Comparison of ENCODE assay signal across 25 mouse cellular contexts in genomic region chr16:13608705-13609085, GRCm38 (mm10). TPM values are rescaled to one million over a fixed set of nuclear protein-coding genes. Genes with fewer than 3 reads are reported as not detected.
DNase-seq lines count a peak whose midpoint lies in the region; ATAC-seq lines count a peak whose summit lies in the region.
"Had no signal": no experiment of that assay in that cellular context is flagged by ENCODE, and none has a peak within 500 bp of the region (broad histone marks: within the 10 kb centered on the region; RNA-seq: fewer than 3 reads in every experiment).

No protein-coding gene starts in this region.

- H3K4me3 ChIP-seq in midbrain, embryonic 11.5 days (ENCODE audit: low read depth, low read length): no peak overlapping the region
- H3K4me3 ChIP-seq in midbrain, embryonic 13.5 days (replicated peaks): no peak overlapping the region
- H3K4me3 ChIP-seq: embryonic facial prominence, embryonic 12.5 days; embryonic facial prominence, embryonic 15.5 days; forebrain, embryonic 12.5 days; forebrain, embryonic 15.5 days; heart, embryonic 12.5 days; heart, embryonic 15.5 days had no signal

- no peaks in the 10 kb centered on the region for H3K4me1 ChIP-seq in midbrain, embryonic 11.5 days (ENCODE audit: control insufficient read depth, insufficient read depth, low read length)
- no peaks in the 10 kb centered on the region for H3K4me1 ChIP-seq in midbrain, embryonic 13.5 days (replicated peaks)
- H3K4me1 ChIP-seq: embryonic facial prominence, embryonic 12.5 days; embryonic facial prominence, embryonic 15.5 days; forebrain, embryonic 12.5 days; forebrain, embryonic 15.5 days had no signal

- peak; percentile 33 for DNase-seq in midbrain, embryonic 11.5 days (ENCODE audit: low spot score, missing footprints)
- DNase-seq in A20 (ENCODE audit: low read depth, low spot score): peak; percentile 70
- DNase-seq in B cell, adult 2 months: peak; percentile 14 to 17
- no peak for DNase-seq in retina, embryonic 14.5 days (ENCODE audit: low spot score)
- DNase-seq in urinary bladder, postnatal 14 days (ENCODE audit: low spot score): no peak
- DNase-seq: adrenal gland, adult 2 months; adrenal gland, postnatal 14 days; cerebellum, adult 11 months; cerebellum, adult 2 months; cerebellum, adult 9-11 months; cerebellum, postnatal 25 days; gastrocnemius, postnatal 10 days; gastrocnemius, postnatal 36 days; heart, postnatal 10 days; heart, postnatal 4 days had no signal

- no peak for ATAC-seq in midbrain, embryonic 11.5 days (ENCODE audit: low FRiP score)
- ATAC-seq in midbrain, embryonic 13.5 days: no peak
- ATAC-seq: forebrain, embryonic 15.5 days; inflammation-experienced regulatory T-cells, adult 6 months had no signal

- no peak overlapping the region for H3K9ac ChIP-seq in midbrain, embryonic 11.5 days (ENCODE audit: low read length)
- no peak overlapping the region for H3K9ac ChIP-seq in midbrain, embryonic 13.5 days (replicated peaks)
- H3K9ac ChIP-seq: embryonic facial prominence, embryonic 12.5 days; embryonic facial prominence, embryonic 15.5 days; forebrain, embryonic 12.5 days; forebrain, embryonic 15.5 days; heart, embryonic 12.5 days; heart, embryonic 15.5 days; hindbrain, embryonic 14.5 days had no signal

- H3K36me3 ChIP-seq in midbrain, embryonic 11.5 days (ENCODE audit: control insufficient read depth, insufficient read depth, low read length): peaks cover 3% of the 10 kb centered on the region; the same call in 1 of the 2 replicates
- H3K36me3 ChIP-seq in midbrain, embryonic 13.5 days: peaks cover 23% of the 10 kb centered on the region

- no peaks in the 10 kb centered on the region for H3K9me3 ChIP-seq in midbrain, embryonic 11.5 days (ENCODE audit: control insufficient read depth, low read length)
- H3K9me3 ChIP-seq in midbrain, embryonic 13.5 days: no peaks in the 10 kb centered on the region
- H3K9me3 ChIP-seq: embryonic facial prominence, embryonic 12.5 days; embryonic facial prominence, embryonic 15.5 days; forebrain, embryonic 12.5 days; forebrain, embryonic 15.5 days; heart, embryonic 12.5 days; heart, embryonic 15.5 days had no signal

- WGBS in midbrain, embryonic 11.5 days: 84% methylated on average over 1 of the region's 1 CpGs
- 95% methylated on average over 1 of the region's 1 CpGs for WGBS in midbrain, embryonic 13.5 days

- no peaks in the 10 kb centered on the region for H3K27me3 ChIP-seq in midbrain, embryonic 11.5 days (ENCODE audit: control insufficient read depth, insufficient read depth, low read length)
- H3K27me3 ChIP-seq in midbrain, embryonic 13.5 days: no peaks in the 10 kb centered on the region
- H3K27me3 ChIP-seq: embryonic facial prominence, embryonic 12.5 days; embryonic facial prominence, embryonic 15.5 days; heart, embryonic 12.5 days; heart, embryonic 15.5 days had no signal

- H3K4me2 ChIP-seq in midbrain, embryonic 11.5 days: no peak overlapping the region
- no peak overlapping the region for H3K4me2 ChIP-seq in midbrain, embryonic 13.5 days (replicated peaks)
- H3K4me2 ChIP-seq: embryonic facial prominence, embryonic 12.5 days; embryonic facial prominence, embryonic 15.5 days; forebrain, embryonic 12.5 days; forebrain, embryonic 15.5 days; heart, embryonic 12.5 days; heart, embryonic 15.5 days; hindbrain, embryonic 14.5 days had no signal

- H3K27ac ChIP-seq in midbrain, embryonic 11.5 days (ENCODE audit: low read depth, low read length): no peak overlapping the region
- H3K27ac ChIP-seq in midbrain, embryonic 13.5 days: no peak overlapping the region
- H3K27ac ChIP-seq: embryonic facial prominence, embryonic 12.5 days; embryonic facial prominence, embryonic 15.5 days; forebrain, embryonic 12.5 days; forebrain, embryonic 15.5 days; heart, embryonic 15.5 days; hindbrain, postnatal 0 days had no signal

RNA-seq across cellular contexts. Expression of gene Parn, which starts 59.3 kb away (rescaled TPM):
- polyA plus RNA-seq in midbrain, embryonic 11.5 days (2014; fragmentation: Nextera tagmentation; extraction: Ambion mirVana): 44.1 and 45.9 TPM in 2 replicates
- 37.7 and 39.9 TPM in 2 replicates for polyA plus RNA-seq in midbrain, embryonic 13.5 days (2015; fragmentation: Nextera tagmentation; extraction: Ambion mirVana)

Comparison
In these comparisons a context has a peak if more than half of its experiments do, and no peak if none do; other contexts are left out.
1. DNase-seq: peak in midbrain, embryonic 11.5 days (single experiment), A20 (single experiment) and B cell, adult 2 months (2 of 2); none in retina, embryonic 14.5 days (single experiment) and urinary bladder, postnatal 14 days (single experiment).